Mouse (Mus musculus): Measurements from ENCODE around the gene Stpg2. TPM values are rescaled to one million over a fixed set of nuclear protein-coding genes. Genes with fewer than 3 reads are reported as not detected.

Stpg2 gene
- total and polyA plus RNA-seq, 3 experiments = not detected

GRCm38 (mm10) chr3:139442170-139442569, 236.7 kb downstream of the Stpg2 start:
- Histone ChIP-seq H3K4me3 (replicated peaks in 1 of 3; ENCODE audit: low read depth in 2 of 3, low read length in 2 of 3, poor library complexity in 1 of 3) (no peak overlapping the region), H3K9me3 (replicated peaks; ENCODE audit: low read length) (no peaks in the 10 kb centered on the region), H3K36me3 (replicated peaks in 1 of 2; ENCODE audit: control insufficient read depth in 1 of 2, insufficient read depth in 1 of 2, low read length in 1 of 2) (no peaks in the 10 kb centered on the region), H3K4me2 (ENCODE audit: insufficient read depth, low read depth, poor library complexity, severe bottlenecking) (no peak overlapping the region), H3K27ac (ENCODE audit: insufficient read depth, low read depth) (no peak overlapping the region), H3K9ac (ENCODE audit: insufficient read depth, low read depth) (no peak overlapping the region), H3K4me1 (ENCODE audit: control insufficient read depth in 1 of 2, insufficient read depth in 2 of 2) (peaks cover 0 to 12% of the 10 kb centered on the region in 2 experiments; a peak in 1 of 4 replicates), H3K79me2 (replicated peaks; ENCODE audit: control insufficient read depth, extremely low read depth, insufficient read depth, poor library complexity, severe bottlenecking) (no peaks in the 10 kb centered on the region), H3K27me3 (replicated peaks) (no peaks in the 10 kb centered on the region)
- TF ChIP-seq RAD21 (IDR thresholded peaks at IDR 0.05; ENCODE audit: low read depth, low read length) (no peak), SIN3A (IDR thresholded peaks at IDR 0.05; ENCODE audit: low read length) (no peak), EP300 (IDR thresholded peaks at IDR 0.05; ENCODE audit: low read length) (no peak), MYC (IDR thresholded peaks at IDR 0.05; ENCODE audit: low read depth, low read length) (no peak), USF1 (IDR thresholded peaks at IDR 0.05; ENCODE audit: low read depth, low read length) (no peak), POLR2AphosphoS2 (IDR thresholded peaks at IDR 0.05; ENCODE audit: low read depth, low read length) (no peak), MEF2A (IDR thresholded peaks at IDR 0.05; ENCODE audit: borderline replicate concordance, low read depth, low read length) (no peak), UBTF (IDR thresholded peaks at IDR 0.05; ENCODE audit: low read depth, low read length) (no peak), ZKSCAN1 (IDR thresholded peaks at IDR 0.05; ENCODE audit: borderline replicate concordance, low read depth, low read length) (no peak), USF2 (conservative IDR thresholded peaks at IDR 0.05; ENCODE audit: low read depth, low read length) (no peak), MAFK (IDR thresholded peaks at IDR 0.05; ENCODE audit: insufficient replicate concordance, low read length) (no peak)
- DNase-seq (ENCODE audit: extremely low read depth) = no peak
- in situ Hi-C loops (cut with MboI; ENCODE audit: low pct_ligation_motif_present, low pct_unique_long_range_greater_than_20kb, low sequenced_read_pairs) (no loop called here), dilution Hi-C loops (cut with MboI; ENCODE audit: extremely low pct_ligation_motif_present, extremely low pct_unique_long_range_greater_than_20kb, low sequenced_read_pairs) (no loop called here)

GRCm38 (mm10) chr3:139495939-139496338, 290.4 kb downstream of the Stpg2 start:
- Histone ChIP-seq H3K79me2 (replicated peaks; ENCODE audit: control insufficient read depth, extremely low read depth, insufficient read depth, poor library complexity, severe bottlenecking) (no peaks in the 10 kb centered on the region), H3K27me3 (replicated peaks) (no peaks in the 10 kb centered on the region), H3K27ac (ENCODE audit: insufficient read depth, low read depth) (no peak overlapping the region), H3K4me2 (ENCODE audit: insufficient read depth, low read depth, poor library complexity, severe bottlenecking) (no peak overlapping the region), H3K4me1 (ENCODE audit: control insufficient read depth in 1 of 2, insufficient read depth in 2 of 2) (no peaks in the 10 kb centered on the region), H3K9me3 (replicated peaks; ENCODE audit: low read length) (no peaks in the 10 kb centered on the region), H3K4me3 (replicated peaks in 1 of 3; ENCODE audit: low read depth in 2 of 3, low read length in 2 of 3, poor library complexity in 1 of 3) (no peak overlapping the region), H3K9ac (ENCODE audit: insufficient read depth, low read depth) (no peak overlapping the region), H3K36me3 (replicated peaks in 1 of 2; ENCODE audit: control insufficient read depth in 1 of 2, insufficient read depth in 1 of 2, low read length in 1 of 2) (no peaks in the 10 kb centered on the region)
- in situ Hi-C loops (cut with MboI; ENCODE audit: low pct_ligation_motif_present, low pct_unique_long_range_greater_than_20kb, low sequenced_read_pairs) (no loop called here), dilution Hi-C loops (cut with MboI; ENCODE audit: extremely low pct_ligation_motif_present, extremely low pct_unique_long_range_greater_than_20kb, low sequenced_read_pairs) (no loop called here)
- DNase-seq (ENCODE audit: extremely low read depth) = no peak
- TF ChIP-seq NRF1 (IDR thresholded peaks at IDR 0.05; ENCODE audit: low read depth, low read length) = no peak
- TF ChIP-seq RAD21 (IDR thresholded peaks at IDR 0.05; ENCODE audit: low read depth, low read length) = no peak
- TF ChIP-seq MAFK (IDR thresholded peaks at IDR 0.05; ENCODE audit: insufficient replicate concordance, low read length) = no peak
- TF ChIP-seq ZC3H11A (IDR thresholded peaks at IDR 0.05; ENCODE audit: low read depth, low read length) = no peak
- no peak for TF ChIP-seq BHLHE40 (IDR thresholded peaks at IDR 0.05; ENCODE audit: low read depth, low read length)
- no peak for TF ChIP-seq MAX (IDR thresholded peaks at IDR 0.05; ENCODE audit: low read length)
- no peak for TF ChIP-seq JUN (IDR thresholded peaks at IDR 0.05; ENCODE audit: insufficient read depth, low read depth, low read length)
- no peak for TF ChIP-seq EP300 (IDR thresholded peaks at IDR 0.05; ENCODE audit: low read length)
- TF ChIP-seq ETS1 (conservative IDR thresholded peaks at IDR 0.05; ENCODE audit: low read depth, low read length) = no peak
- TF ChIP-seq TCF12 (IDR thresholded peaks at IDR 0.05; ENCODE audit: low read depth, low read length) = no peak
- TF ChIP-seq SMC3 (IDR thresholded peaks at IDR 0.05; ENCODE audit: low read depth, low read length) = no peak
- TF ChIP-seq CTCF (conservative IDR thresholded peaks at IDR 0.05 in 1 of 2, IDR thresholded peaks at IDR 0.05 in 1 of 2; ENCODE audit: low read depth in 2 of 2, low read length in 2 of 2) = no peak
